Mouse (Mus musculus) cerebellum, adult 18-20 months (tissue): Measurements from ENCODE around the gene Polr2c.
"Not testable (repeated sequence)": the region's sequence is repeated elsewhere in the genome, so short reads cannot be mapped to it uniquely, and the experiment has no call there.

Experiments
- DNase-seq, 2 experiments: peaks; one replicate each; pipeline ENCODE4 v3.0.0; 2021

The Polr2c gene

GRCm38 (mm10) chr8:94841183-94841582 is 16.1 kb upstream of the Polr2c start:
- no peak for DNase-seq

GRCm38 (mm10) chr8:94850049-94850448 is 7.2 kb upstream of the Polr2c start:
- DNase-seq, result no peak

- not testable (repeated sequence) for DNase-seq
Observed at GRCm38 (mm10) chr8:94854761-94855160, 2.5 kb upstream of the Polr2c start.

- DNase-seq, result no peak
Observed at GRCm38 (mm10) chr8:94857011-94857345, 272 bp upstream of the Polr2c start.

GRCm38 (mm10) chr8:94861352-94861910 is 4.2 kb downstream of the Polr2c start:
- DNase-seq, result peak; percentile 55 to 66

GRCm38 (mm10) chr8:94862487-94863220 is 5.4 kb downstream of the Polr2c start:
- DNase-seq, result no peak

- DNase-seq, result no peak
Observed at GRCm38 (mm10) chr8:94863897-94864673, 6.8 kb downstream of the Polr2c start.

GRCm38 (mm10) chr8:94865292-94865691 is 8.0 kb downstream of the Polr2c start:
- DNase-seq, result no peak

GRCm38 (mm10) chr8:94866921-94867320 is 9.7 kb downstream of the Polr2c start:
- DNase-seq, result no peak

GRCm38 (mm10) chr8:94869146-94869545 is 11.9 kb downstream of the Polr2c start:
- DNase-seq, result no peak

GRCm38 (mm10) chr8:94870003-94870402 is 12.8 kb downstream of the Polr2c start:
- no peak for DNase-seq

- DNase-seq, result peak; percentile 52 to 59
Observed at GRCm38 (mm10) chr8:94870474-94871107, 13.3 kb downstream of the Polr2c start.

GRCm38 (mm10) chr8:94871108-94871894 is 14.1 kb downstream of the Polr2c start:
- DNase-seq, result peak; percentile 52 to 65

GRCm38 (mm10) chr8:94872156-94872555 is 14.9 kb downstream of the Polr2c start:
- DNase-seq, result no peak

GRCm38 (mm10) chr8:94872576-94872975 is 15.3 kb downstream of the Polr2c start:
- no peak for DNase-seq

GRCm38 (mm10) chr8:94874358-94874757 is 17.1 kb downstream of the Polr2c start:
- peak; percentile 59 to 76 for DNase-seq

- DNase-seq, result no peak
Observed at GRCm38 (mm10) chr8:94875096-94875870, 18.0 kb downstream of the Polr2c start.

GRCm38 (mm10) chr8:94875871-94876150 is 18.6 kb downstream of the Polr2c start:
- no peak for DNase-seq

GRCm38 (mm10) chr8:94876197-94876730 is 19.0 kb downstream of the Polr2c start, which contains the start of gene Dok4:
Gene Dok4, minus strand, starts transcription at chr8:94876330.
- peak; percentile 49 to 81 for DNase-seq

GRCm38 (mm10) chr8:94876820-94877219 is 19.6 kb downstream of the Polr2c start:
- DNase-seq, result no peak

GRCm38 (mm10) chr8:94880742-94881141 is 23.5 kb downstream of the Polr2c start:
- no peak for DNase-seq
